Mouse (Mus musculus) heart, adult 2 months (tissue): ENCODE data around the gene Gpr176. TPM values are rescaled to one million over a fixed set of nuclear protein-coding genes. Genes with fewer than 3 reads are reported as not detected.

ENCODE experiments used
- DNase-seq, 2 experiments: peaks; one replicate each; pipeline ENCODE4 v3.0.0; 2021
- H3K27ac ChIP-seq: fragments of 200-600 bp; 2 replicates; pipeline ENCODE4 v1.8.1; 2022
- H3K27me3 ChIP-seq: fragments of 200-500 bp; 2 replicates; pipeline ENCODE4 v1.6.1; 2012; ENCODE audit warnings: mild to moderate bottlenecking, low read length, inconsistent platforms, mixed read lengths; ENCODE audit not compliant: control insufficient read depth, insufficient read depth
- H3K36me3 ChIP-seq: fragments of 200-500 bp; 2 replicates; pipeline ENCODE4 v1.6.1; 2012; ENCODE audit warnings: low read length, inconsistent platforms; ENCODE audit not compliant: control insufficient read depth, insufficient read depth
- H3K4me1 ChIP-seq: fragments of 200-500 bp; 2 replicates; pipeline ENCODE4 v1.6.1; 2011; ENCODE audit warnings: low read length; ENCODE audit not compliant: control insufficient read depth, insufficient read depth
- H3K4me3 ChIP-seq: fragments of 200-600 bp; 2 replicates; pipeline ENCODE4 v1.8.1; 2022
- H3K79me2 ChIP-seq: fragments of 200-500 bp; replicated peaks from 2 replicates; pipeline ENCODE4 v1.6.1; 2012; ENCODE audit warnings: mild to moderate bottlenecking, inconsistent platforms, low read length, moderate library complexity, mixed read lengths; ENCODE audit not compliant: control insufficient read depth, insufficient read depth
- H3K9ac ChIP-seq: fragments of 200-500 bp; 2 replicates; pipeline ENCODE4 v1.6.1; 2012; ENCODE audit warnings: low read depth, mild to moderate bottlenecking, control low read depth, inconsistent platforms, low read length, mixed read lengths
- CTCF ChIP-seq: fragments of 200-600 bp; IDR thresholded peaks from 2 replicates; pipeline ENCODE4 v1.8.1; 2022; ENCODE audit warnings: antibody characterized with exemption, mild to moderate bottlenecking, moderate library complexity
- EP300 ChIP-seq: fragments of 200-500 bp; IDR thresholded peaks from 2 replicates; pipeline ENCODE4 v1.6.1; 2011; ENCODE audit warnings: low read depth, low read length, control low read depth; ENCODE audit not compliant: insufficient read depth
- POLR2A ChIP-seq: fragments of 200-500 bp; IDR thresholded peaks from 2 replicates; pipeline ENCODE4 v1.6.1; 2011; ENCODE audit warnings: mild to moderate bottlenecking, low read depth, low read length, control low read depth; ENCODE audit not compliant: insufficient read depth
- WGBS: fragments of 180-500 bp; shearing (Covaris S2); methylation state at CpG from one replicate; pipeline ENCODE4 v1.1.7; 2018; 5-methylcytosine and 5-hydroxymethylcytosine counted together
- intact Hi-C: fragments of 180-260 bp; cut with DNase I; formaldehyde crosslinking; loops from one replicate; pipeline ENCODE4 v1.15.1; 2025
- microRNA-seq, 2 experiments: library from miRNA; unstranded; fragments of <30 nt; microRNA quantifications; one replicate each; pipeline ENCODE4 v1.2.0; 2021
- polyA plus RNA-seq: library from polyadenylated mRNA; depleted of rRNA; stranded (reverse); fragments of >200 nt; gene quantifications from 2 replicates; pipeline ENCODE4 v1.2.3, GENCODE M21; 2012; rRNA removed
- total RNA-seq, 2 experiments: library from RNA; stranded (reverse); gene quantifications; 2 replicates each; pipeline ENCODE4 v1.2.3; 2021

Gene Gpr176
- total and polyA plus RNA-seq, 3 experiments, result 0.07 to 0.12 (median 0.10) TPM

- TF ChIP-seq EP300 (no peak), CTCF (no peak), POLR2A (no peak)
- no peaks in the 10 kb centered on the region for H3K27me3 ChIP-seq
- H3K36me3 ChIP-seq, result no peaks in the 10 kb centered on the region
- no peaks in the 10 kb centered on the region for H3K79me2 ChIP-seq
- H3K4me1 ChIP-seq, result no peaks in the 10 kb centered on the region
- WGBS, result 91% methylated on average over 4 of the region's 4 CpGs
- intact Hi-C loops, result no loop called here
- no peak overlapping the region for H3K9ac ChIP-seq
- no peak overlapping the region for H3K4me3 ChIP-seq
- H3K27ac ChIP-seq, result no peak overlapping the region
- no peak for DNase-seq
Measured at GRCm38 (mm10) chr2:118228486-118229079, 144.6 kb downstream of the Gpr176 start.

Small RNA genes lying within 50 kb of the gene (microRNA-seq; reads per million reads assigned to microRNA genes)
- 0 reads per million in 2 experiments for gene Gm22800

Other genes starting within 250 kb of the Gpr176 start
- gene Fsip1, start 116.5 kb downstream of the Gpr176 start, total RNA-seq, result not detected
- gene Fsip1, start 116.5 kb downstream of the Gpr176 start, polyA plus RNA-seq, result 0.06 TPM in 1 of 2 replicates, not detected in the other
- 1 to 10 TPM; 6.1 to 7.0 TPM for gene Eif2ak4, start 15.2 kb upstream of the Gpr176 start, total RNA-seq
- 4.6 and 5.0 TPM in 2 replicates for gene Eif2ak4, start 15.2 kb upstream of the Gpr176 start, polyA plus RNA-seq
- 100 to 1,000 TPM; 116 to 129 TPM for gene Srp14, start 106.3 kb upstream of the Gpr176 start, total RNA-seq
- gene Srp14, start 106.3 kb upstream of the Gpr176 start, polyA plus RNA-seq, result 64.9 and 112 TPM in 2 replicates
- 1 to 10 TPM; 5.5 to 7.0 TPM for gene Bmf, start 176.3 kb upstream of the Gpr176 start, total RNA-seq
- gene Bmf, start 176.3 kb upstream of the Gpr176 start, polyA plus RNA-seq, result 2.9 and 5.7 TPM in 2 replicates
- 1 to 10 TPM in 1 of 2 experiments, under 1 TPM in 1; 0.65 to 1.8 TPM for gene Bub1b, start 224.8 kb upstream of the Gpr176 start, total RNA-seq
- 0.25 and 1.1 TPM in 2 replicates for gene Bub1b, start 224.8 kb upstream of the Gpr176 start, polyA plus RNA-seq